Mouse (Mus musculus) spleen, postnatal 36 days (tissue): ENCODE data around the gene Gm5725.
"Not testable (repeated sequence)": the region's sequence is repeated elsewhere in the genome, so short reads cannot be mapped to it uniquely, and the experiment has no call there.

Experiments used
- DNase-seq, 2 experiments: peaks; one replicate each; pipeline ENCODE4 v3.0.0; 2022; ENCODE audit warnings: low spot score in 2 of 2, mixed read lengths in 1 of 2

Gene Gm5725

DNA sequence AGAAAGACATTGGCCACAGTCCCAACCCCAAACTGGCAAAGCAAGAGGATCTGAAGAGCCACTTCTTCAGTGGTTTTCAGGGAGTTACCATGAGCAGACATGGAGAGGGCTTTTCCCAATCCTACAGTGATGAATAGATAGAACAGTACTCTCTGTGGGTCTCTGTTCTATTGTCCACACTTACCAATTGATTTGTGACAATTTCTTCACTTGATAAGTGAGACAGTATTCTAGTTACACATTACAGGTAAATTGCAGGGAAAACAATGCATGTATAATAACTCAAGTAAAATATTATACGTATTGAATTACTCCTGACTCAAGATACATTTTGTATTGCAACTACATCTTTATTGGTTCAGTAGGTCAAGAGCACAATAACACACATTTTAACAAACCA lies at the start of gene Gm5725:
Gene Gm5725 (minus strand): TSS at position 101 of the 400 bp plus-strand sequence.
- DNase-seq = not testable (repeated sequence)

DNA sequence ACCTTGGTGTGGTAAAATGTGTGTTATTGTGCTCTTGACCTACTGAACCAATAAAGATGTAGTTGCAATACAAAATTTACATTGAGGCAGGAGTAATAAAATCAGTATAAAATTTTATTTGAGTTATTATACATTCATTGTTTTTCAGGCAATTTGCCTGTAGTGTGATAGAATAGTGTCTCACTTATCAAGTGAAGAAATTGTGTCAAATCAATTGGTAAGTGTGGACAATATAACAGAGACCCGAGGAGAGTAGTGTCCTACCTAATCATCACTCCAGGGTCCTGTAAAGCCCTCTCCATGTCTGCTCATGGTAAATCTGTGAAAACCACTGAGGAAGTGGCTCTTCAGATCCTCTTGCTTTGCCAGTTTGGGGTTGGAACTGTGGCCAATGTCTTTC lies 12.0 kb downstream of the Gm5725 start, which contains the start of gene Vmn1r135:
Gene Vmn1r135 (plus strand): TSS at position 301 of the 400 bp plus-strand sequence.
- DNase-seq = not testable (repeated sequence)

DNA sequence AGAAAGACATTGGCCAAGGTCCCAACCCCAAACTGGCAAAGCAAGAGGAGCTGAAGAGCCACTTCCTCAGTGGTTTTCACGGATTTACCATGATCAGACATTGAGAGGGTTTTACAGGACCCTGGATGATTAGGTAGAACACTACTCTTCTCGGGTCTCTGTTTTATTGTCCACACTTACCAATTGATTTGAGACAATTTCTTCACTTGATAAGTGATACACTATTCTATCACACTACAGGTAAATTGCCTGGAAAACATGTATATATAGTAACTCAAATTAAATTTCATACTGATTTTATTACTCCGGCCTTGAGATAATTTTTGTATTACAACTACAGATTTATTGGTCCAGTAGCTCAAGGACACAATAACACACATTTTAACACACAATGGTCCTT lies 47.4 kb downstream of the Gm5725 start, which contains the start of gene Gm4177:
Gene Gm4177 (minus strand): TSS at position 101 of the 400 bp plus-strand sequence.
- DNase-seq = not testable (repeated sequence)
